Mouse (Mus musculus): ENCODE measurements around the gene Tle6. TPM values are rescaled to one million over a fixed set of nuclear protein-coding genes. Genes with fewer than 3 reads are reported as not detected.

Gene Tle6
- total RNA-seq, 1 experiment from 2014 or later, result 1.9 TPM

DNA sequence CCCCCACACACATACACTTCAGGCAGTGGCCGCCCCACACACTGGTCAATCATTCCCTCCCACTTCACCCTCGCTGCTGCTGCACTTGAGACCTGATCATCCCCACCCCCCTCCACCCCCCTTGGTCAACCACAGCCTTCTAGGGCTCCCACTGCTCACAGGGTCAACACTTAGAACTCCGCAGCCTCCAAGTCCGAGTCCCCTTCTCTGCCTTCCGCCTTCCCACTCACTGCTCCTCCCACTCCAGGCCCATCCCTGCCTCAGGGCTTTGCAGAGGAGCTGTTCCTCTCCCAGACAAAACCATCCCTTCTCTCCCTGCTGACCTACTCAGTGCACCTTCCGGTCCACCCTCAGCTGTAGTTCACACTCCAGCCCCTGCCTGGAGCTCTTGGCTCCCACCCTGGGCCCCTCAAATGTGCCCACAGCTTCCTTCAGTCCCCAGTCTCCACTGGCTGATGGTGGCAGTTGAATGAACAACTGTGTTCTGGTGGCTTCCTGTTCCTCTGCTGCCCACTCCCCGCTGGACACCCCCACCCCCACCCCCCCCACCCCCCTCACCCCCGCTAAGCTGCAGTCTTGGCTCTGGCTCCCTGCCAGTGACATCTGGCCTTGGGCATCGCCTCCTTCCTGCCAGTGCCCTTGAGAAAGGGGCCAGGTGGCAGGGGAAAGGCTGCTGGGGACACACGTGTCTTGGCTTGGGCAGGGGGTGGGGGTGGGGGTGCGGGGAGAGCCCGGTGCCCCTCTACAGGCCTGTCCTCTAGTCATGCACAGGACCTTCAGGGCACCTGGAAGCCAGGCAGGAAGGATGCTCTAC lies 3.5 kb downstream of the Tle6 start:
- no peak for ATAC-seq (ENCODE audit: extremely low read depth, insufficient number of reproducible peaks, low FRiP score, poor library complexity, severe bottlenecking)

DNA sequence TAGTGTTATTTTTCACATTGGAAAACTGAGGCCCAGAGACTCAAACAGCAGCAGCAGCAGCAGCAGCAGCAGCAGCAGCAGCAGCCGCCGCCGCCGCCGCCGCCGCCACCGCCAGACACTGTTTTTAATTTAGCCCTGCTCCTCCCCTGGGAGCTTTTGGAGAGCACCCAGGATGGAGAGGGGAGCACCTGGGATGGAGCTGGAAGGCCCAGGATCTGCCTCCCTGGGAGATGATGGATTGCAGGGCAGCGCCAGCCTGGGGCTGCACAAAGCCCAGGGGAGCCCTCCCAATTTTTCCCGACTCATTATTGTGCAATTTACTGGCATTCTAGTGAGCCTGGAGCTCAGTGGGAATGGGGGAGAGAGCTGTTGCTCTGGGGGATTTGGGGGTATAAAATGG lies 4.3 kb downstream of the Tle6 start:
- ATAC-seq (ENCODE audit: extremely low read depth, insufficient number of reproducible peaks, low FRiP score, poor library complexity, severe bottlenecking), result no peak

DNA sequence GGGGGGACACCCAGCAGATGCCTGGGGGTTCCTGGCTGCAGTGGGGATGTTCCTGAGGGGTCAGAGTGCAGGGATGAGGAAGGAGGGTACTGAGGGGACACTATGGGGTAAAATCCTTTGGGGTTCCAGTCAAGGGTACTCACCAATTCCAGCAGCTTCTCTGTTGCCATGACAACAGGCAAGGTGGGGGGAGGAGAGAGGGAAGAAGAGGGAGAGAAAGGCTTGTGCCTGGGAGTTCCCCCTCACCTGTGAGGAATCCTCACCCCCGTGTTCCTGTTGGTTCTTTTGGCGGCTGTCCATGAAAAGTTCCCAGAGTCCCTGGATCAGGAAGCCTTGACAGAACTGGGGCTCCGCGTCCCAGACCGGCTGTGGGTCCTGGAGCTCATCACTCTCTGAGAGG lies 5.3 kb downstream of the Tle6 start:
- no peak for ATAC-seq (ENCODE audit: extremely low read depth, insufficient number of reproducible peaks, low FRiP score, poor library complexity, severe bottlenecking)

DNA sequence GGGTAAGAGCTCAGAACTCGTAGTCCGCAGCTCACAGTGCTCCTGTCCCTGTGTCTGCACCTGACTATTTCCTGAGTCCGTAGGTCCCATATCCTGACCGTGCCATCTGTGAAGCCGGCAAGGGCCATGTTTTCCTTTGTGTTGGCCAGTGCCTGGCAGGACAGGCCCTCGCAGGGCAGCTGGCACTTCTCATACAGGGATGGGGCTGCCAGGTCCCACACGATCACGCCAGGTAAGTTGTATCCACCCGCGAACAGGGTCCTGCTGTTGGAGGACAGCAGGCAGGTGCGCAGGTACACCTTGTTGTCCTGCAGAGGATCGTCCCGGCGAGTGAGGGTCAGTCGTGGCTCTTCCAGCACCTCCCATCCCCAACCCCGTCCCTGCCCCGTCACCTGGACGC lies 6.9 kb downstream of the Tle6 start:
- no peak for ATAC-seq (ENCODE audit: extremely low read depth, insufficient number of reproducible peaks, low FRiP score, poor library complexity, severe bottlenecking)

DNA sequence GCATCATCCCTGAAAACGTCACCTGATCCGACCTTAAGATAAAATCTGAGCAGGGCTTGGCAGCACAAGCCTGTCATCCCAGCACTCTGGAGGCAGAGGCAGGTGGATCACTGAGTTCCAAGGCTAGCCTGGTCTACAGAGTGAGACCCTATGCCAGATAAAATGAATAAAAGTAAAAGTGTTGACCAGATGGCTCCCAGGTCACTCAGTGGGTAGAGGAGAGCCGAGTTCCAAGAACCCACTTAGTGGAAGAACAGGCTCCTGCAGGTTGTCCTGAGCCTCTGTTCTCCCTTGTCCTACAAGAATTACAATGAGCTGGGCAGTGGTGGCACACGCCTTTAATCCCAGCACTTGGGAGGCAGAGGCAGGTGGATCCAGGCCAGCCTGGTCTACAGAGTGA lies 7.7 kb downstream of the Tle6 start:
- ATAC-seq (ENCODE audit: extremely low read depth, insufficient number of reproducible peaks, low FRiP score, poor library complexity, severe bottlenecking), result no peak

DNA sequence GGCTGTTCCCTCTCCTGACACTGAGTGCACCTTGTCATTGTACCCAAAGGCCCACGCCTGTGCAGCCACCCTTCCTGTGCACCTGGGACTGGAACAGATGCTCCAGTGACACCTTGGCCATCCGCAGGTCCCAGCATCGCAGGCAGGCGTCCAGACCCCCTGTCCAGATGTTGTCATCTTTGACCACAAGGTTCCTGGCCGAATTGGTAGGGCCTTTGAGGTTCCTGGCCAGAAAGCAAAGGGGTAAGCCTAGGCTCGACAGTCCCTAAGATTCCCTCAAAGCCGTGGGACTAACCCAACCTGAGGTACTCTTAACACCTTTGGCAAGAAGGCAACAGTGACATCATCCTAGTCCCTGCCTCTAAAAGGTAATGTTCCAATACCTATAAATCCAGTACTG lies 8.2 kb downstream of the Tle6 start:
- no peak for ATAC-seq (ENCODE audit: extremely low read depth, insufficient number of reproducible peaks, low FRiP score, poor library complexity, severe bottlenecking)

DNA sequence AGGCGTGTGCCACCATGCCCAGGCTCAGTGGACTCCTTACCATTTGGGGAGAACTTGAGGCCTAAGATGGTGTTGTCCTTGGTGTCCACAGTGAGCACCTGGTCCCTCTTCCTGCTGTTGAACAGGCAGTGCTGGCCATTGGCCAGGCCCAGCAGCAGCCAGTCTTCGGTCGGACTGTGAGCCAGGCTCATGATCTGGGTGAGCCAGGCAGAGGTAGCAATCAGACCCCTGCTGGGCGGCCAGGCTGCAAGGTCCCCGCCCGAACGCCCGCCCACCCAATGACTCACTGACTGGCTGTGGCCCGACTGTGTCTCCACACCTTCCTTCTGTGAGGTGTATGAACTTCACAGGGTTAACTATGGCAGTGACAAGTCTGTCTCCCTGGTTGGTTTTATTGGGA lies 9.0 kb downstream of the Tle6 start:
- no peak for ATAC-seq (ENCODE audit: extremely low read depth, insufficient number of reproducible peaks, low FRiP score, poor library complexity, severe bottlenecking)

DNA sequence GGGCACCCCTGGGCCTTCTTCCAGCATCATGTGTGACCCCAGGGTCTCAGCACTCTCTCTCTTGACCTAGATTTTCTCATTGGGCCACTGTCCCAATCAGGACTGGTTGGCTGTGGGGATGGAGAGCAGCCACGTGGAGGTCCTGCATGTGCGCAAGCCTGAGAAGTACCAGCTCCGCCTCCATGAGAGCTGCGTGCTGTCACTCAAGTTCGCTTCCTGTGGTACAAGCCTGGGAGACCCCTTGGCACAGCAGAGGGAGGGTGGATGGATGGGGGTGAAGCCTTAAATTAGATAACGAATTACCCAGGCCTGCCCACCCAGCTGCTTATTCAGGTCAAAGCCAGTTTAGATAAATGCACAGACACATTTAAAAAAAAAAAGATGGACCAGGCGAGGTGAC lies 12.1 kb downstream of the Tle6 start:
- no peak for ATAC-seq (ENCODE audit: extremely low read depth, insufficient number of reproducible peaks, low FRiP score, poor library complexity, severe bottlenecking)

DNA sequence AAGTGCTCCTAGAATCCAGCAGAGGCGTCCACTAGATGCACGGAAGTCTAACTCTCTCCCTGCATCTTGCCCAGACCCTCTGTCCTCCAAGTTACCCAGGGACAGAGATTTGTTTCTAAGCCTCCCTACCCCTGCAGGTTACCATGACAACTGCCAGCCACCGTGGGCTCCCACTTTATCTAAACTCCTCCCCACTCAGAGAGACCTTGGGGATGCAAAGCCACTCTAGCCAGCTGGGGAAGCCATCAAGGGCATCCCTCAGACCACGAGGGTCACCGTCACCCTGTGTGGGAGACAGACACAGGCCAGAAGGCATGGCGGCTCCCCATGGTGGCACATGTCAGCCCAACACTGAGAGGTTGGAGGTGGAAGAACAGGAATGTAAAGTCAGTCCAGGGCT lies 17.5 kb downstream of the Tle6 start:
- no peak for ATAC-seq (ENCODE audit: extremely low read depth, insufficient number of reproducible peaks, low FRiP score, poor library complexity, severe bottlenecking)

DNA sequence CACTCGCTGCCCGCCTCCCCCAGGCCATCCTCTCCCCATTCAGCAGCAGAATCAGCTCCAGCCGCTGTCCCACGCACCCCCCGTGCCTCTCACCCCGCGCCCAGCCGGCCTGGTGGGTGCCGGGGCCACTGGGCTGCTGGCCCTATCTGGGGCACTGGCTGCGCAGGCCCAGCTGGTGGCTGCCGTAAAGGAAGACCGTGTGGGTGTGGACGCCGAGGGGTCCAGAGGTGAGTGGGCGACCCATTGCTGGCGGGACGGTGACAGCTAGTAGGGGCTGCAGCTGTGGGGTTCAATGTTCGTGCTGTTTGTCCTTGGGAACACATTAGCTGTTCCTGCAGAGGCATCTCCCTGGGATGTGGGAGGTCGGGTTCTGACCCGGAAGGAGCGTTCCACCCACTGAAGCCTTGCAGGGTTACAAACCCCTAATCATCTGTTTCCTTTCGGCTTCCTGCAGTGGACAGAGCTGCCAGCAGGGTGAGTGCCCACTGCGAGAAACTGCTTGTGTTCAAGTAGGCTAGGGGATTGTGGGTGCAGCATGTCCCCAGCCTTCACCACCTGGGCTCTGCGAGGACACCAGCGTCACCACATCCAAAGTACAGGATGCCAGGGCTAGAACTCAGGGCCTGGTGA lies 20.3 kb downstream of the Tle6 start:
- peak; percentile 56 for ATAC-seq (ENCODE audit: extremely low read depth, insufficient number of reproducible peaks, low FRiP score, poor library complexity, severe bottlenecking)

DNA sequence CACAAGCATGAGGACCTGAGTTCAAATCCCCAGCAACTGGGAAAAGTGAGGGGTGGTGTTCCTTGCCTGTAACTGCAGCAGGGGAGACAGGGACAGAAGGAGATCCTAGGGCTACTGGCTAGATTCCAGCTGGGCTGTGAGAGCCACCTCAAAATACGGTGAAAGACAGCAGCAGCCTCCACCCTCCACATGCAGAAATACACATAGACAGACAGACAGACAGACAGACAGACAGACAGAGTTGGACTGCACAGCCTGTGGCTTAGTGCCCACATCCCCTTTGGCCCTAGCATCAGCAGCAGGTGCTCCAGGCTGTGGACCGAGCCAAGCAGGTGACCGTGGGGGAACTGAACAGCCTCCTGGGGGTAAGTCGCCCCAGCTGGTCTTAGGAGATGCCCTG lies 20.9 kb downstream of the Tle6 start:
- no peak for ATAC-seq (ENCODE audit: extremely low read depth, insufficient number of reproducible peaks, low FRiP score, poor library complexity, severe bottlenecking)

DNA sequence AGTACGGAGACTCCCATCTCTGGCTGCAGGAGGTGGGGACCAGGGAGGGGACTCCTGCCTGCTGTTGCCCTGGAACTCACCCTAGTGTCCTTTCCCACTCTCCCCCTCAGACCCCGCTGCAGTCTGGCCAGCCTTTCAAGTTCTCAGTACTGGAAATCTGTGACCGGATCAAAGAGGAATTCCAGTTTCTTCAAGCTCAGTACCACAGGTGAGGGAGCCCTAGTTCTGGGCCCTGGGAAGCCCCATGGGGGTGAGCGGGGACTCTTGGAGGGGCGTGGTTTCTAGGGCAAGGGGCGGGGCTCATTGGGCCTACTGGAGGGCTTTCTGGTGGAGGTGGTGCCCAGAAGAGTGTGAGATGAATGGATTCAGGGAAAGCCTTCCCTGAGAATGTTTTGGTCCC lies 25.2 kb downstream of the Tle6 start:
- no peak for ATAC-seq (ENCODE audit: extremely low read depth, insufficient number of reproducible peaks, low FRiP score, poor library complexity, severe bottlenecking)

DNA sequence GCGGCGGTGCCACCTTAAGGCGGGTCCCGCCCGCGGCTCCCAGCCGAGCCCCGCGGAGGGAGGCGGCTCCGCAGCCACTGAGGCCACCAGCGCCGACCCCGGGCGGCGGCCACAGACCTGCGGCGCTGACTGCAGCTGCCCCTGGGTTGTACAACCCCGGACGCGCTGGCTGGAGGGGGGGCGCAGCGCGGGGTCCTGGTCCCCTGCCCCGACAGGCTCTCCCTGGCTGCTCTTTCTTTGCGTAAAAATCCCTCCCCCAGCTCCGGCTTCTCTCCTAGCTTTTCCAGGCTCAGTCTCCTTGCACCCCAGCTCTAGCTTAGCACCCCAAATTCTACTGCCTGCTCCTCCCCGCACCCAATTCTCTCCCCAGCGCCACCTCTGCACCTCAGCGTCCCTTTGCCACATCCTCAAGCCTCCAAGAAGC lies 25.7 kb downstream of the Tle6 start:
- no peak for ATAC-seq (ENCODE audit: extremely low read depth, insufficient number of reproducible peaks, low FRiP score, poor library complexity, severe bottlenecking)

DNA sequence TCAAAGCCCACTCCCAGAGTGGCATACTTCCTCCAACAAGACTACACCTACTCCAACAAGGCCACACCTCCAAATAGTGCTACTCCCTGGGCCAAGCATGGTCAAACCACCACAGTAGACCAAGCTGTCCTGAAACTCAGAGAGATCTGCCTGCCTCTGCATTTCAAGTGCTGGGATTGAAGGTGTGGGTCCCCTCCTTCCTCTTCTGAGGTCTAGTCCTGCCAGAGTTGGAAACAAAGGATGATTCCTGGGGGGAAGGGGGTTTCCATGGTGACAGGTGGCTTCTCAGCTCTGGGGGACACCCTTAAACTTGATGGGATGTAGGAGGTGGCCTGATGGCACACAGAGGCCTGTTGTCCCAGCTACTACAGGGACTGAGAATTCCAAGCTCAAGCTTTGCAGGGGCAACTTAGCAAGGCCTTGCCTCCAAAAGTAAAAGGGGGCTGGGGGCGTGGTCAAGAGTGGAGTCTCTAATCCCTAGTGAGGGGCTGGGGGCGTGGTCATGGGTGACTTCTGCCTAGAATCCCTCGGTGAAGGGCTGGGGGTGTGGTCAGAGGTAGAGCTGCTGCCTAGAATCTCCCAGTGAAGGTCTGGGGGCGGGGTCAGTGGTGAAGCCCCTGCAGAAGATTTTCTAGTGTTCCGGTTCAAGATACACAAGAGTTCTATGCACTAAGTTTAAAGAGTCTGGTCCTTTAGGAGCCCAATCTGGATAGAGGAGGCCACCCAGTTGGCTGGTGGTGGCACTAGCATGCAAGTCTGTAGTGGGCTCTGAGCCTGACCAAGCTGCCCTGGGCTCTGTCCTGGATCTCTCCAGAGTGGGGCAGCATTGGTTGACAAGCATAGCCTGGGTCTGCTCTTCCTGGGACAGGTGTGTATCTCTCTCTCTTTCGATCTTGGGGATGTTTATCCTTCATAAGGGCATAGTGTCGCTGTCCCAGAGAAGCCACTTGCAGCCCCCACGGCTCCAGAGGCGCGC lies 26.5 kb downstream of the Tle6 start, which contains the start of gene Tle2:
Gene Tle2 (plus strand): TSS at position 481 of the 976 bp plus-strand sequence.
- no peak for ATAC-seq (ENCODE audit: extremely low read depth, insufficient number of reproducible peaks, low FRiP score, poor library complexity, severe bottlenecking)

DNA sequence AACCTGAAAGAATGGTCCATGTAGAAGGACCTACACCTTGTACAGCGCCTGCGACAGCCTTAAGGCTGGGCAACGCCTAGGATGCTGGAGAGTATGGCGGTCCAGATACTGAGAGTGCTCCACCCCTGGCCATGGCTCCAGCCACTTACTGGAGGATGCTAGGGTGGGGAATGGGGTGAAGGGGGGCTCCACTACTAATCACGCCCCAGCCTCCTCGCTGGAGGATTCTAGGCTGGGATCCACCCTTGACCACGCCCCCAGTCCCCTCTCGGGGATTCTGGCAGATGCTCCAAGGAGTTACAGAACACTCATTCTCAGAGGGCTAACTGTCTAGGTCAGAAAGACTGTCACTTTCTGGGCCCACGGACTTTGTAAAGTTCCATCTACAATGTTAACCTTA lies 27.9 kb downstream of the Tle6 start:
- no peak for ATAC-seq (ENCODE audit: extremely low read depth, insufficient number of reproducible peaks, low FRiP score, poor library complexity, severe bottlenecking)

DNA sequence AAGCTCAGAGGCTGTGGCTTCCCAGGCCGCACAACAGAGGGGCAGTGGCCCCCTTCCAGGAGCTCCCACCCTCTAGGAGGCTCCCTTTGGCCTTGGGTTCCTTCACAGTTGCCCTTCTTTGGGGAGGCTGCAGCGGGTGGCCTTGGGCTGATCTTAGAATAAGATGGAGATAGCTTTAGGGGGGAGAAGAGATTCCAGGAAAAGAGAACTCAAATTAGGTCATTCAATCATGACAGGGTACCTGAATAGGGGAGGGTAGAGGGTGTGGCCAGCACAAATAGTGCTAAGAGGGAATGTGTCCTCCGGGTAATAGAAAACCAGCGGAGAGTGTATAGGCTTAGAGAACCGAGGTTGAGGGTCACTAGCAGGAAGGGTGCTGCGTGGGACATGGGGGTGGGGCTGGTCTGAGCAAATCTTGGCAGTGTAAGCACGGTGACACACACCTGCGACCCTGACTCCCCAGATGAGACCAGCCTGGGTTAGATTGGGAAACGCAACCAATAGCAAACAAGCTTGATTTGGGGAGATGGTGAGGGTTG lies 28.7 kb downstream of the Tle6 start:
- no peak for ATAC-seq (ENCODE audit: extremely low read depth, insufficient number of reproducible peaks, low FRiP score, poor library complexity, severe bottlenecking)

DNA sequence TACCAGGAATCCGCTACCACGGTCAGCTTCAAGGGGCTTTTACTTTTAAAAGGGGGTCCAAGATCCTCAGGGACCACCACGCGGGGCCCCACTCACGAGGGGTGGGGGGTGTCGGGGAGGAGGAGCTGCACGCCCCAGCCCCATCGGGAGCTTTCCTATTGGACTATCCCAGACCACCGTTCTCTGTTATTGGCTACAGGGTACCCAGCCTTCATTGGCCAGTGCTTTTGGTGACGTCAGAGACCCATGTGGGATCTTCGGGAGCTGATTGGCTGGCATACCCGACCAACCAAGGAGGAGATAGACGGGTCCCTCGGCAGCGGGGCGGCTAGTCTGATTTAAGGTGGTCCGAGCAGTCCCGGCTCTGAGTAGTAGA lies 29.4 kb downstream of the Tle6 start:
- peak; percentile 90 for ATAC-seq (ENCODE audit: extremely low read depth, insufficient number of reproducible peaks, low FRiP score, poor library complexity, severe bottlenecking)

DNA sequence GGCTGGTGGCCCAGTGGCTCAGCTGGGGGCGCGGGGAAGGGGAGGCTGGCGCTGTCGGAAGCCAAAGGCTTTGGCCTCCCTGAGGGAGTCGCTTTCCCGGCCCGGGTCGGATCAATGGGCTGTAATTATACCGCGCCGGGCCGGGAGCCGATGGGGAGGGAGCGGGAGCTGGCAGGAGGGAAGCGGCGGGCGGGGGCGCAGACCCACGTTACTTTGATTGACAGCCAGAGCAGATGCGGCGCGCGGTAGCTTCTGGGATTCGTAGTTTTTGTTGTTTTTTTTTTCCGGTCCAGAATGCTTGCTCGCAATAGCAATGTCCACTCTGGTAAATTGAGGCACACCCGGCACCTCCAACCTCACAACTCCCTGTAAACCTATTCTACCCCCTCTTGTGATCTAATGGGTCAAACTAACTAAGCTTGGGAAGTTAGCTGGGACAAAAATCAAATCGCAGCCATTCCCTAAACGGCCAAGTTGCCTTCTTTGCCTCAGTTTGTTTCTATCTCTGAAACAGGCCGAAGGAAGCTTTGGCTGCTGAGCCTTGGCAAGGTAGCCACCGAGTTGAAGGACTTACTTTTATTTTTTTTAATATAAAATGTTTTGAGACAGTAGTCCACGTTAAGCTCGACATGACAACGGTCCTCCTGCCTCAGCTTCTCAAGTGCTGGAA lies 29.9 kb downstream of the Tle6 start:
- peak; percentile 44 for ATAC-seq (ENCODE audit: extremely low read depth, insufficient number of reproducible peaks, low FRiP score, poor library complexity, severe bottlenecking)

Data from neutrophil, adult 5-6 weeks (primary cell).